Mouse (Mus musculus): ENCODE data around the gene Dscam.

Dscam gene

DNA sequence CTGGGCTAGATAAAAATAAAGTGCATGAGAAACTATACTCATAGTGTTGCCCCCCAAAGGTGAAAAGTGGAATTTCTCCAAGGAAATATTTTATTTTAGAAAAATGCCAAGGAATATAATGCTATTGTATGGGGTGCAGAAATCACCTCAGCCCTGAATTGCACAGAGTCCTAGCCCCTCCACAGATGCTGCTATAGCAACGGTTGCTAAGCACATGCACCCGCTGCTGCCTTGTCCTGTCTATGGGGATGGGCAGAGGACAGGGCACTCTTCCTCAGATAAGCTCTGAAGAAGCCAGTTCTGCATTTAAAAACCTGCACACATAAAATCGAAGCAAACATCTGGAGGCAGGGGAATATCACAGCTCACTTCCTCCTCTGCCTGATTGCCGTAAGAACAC lies 315.5 kb downstream of the Dscam start:
- WGBS, result 62% methylated on average over 4 of the region's 4 CpGs

DNA sequence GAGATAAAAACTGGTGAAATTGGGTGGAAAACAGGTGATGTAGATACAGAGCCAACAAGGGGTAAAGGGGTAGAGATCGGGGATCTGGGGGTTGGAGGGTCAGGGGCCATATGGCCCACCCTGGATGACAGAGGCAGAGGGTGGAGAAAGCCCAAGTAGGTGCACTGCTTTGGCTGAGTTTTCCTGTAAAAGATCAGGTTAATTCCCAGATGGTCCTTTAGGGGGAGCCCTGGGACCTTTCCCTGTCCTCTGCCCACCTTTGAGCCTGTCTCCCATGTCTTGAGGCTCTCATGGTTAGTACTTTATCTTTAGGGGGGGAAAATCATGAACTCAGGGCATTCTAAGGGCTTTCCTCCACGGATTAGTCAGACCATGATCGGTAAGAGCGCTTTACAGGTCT lies 318.2 kb downstream of the Dscam start:
- WGBS, result 34% methylated on average over 4 of the region's 4 CpGs

DNA sequence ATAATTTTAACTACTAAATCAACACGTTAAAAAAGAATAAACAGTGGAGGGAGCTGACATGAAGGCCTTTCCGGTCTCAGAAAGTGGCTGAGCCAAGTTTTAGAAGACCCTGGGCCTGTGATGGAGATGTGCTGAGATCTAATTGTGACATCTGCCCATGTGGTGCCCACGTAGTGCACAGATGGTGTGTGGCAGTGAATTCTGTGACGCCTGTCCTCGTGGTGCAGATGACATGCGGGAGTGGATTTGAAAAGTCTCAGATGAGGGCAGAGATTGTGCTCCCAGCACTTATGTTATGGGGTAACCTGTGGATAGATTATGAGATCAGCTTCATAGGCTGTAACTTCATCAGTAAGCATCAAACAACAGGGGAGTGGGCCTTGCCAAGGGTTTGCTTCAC lies 321.6 kb downstream of the Dscam start:
- 67% methylated on average over 6 of the region's 6 CpGs for WGBS

DNA sequence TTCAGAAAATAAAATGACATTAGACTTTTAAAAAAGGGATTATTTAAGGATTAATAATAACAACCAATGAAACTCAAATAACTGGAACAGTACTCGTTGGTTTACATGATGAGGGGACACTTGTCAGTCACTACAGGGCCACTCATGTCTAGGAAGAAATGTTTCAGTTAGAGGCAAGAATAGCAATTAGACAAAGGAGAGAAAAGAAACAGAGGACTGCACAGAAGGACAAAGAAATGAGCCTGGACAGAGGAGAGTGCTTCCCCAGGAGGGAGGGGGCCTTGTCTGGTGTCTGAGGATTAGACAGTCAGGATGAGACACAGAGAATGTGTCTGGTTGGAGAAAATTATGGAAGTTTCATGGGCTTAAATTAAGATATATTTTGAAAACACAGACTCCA lies 324.0 kb downstream of the Dscam start:
- WGBS, result 58% methylated on average over 1 of the region's 1 CpGs

DNA sequence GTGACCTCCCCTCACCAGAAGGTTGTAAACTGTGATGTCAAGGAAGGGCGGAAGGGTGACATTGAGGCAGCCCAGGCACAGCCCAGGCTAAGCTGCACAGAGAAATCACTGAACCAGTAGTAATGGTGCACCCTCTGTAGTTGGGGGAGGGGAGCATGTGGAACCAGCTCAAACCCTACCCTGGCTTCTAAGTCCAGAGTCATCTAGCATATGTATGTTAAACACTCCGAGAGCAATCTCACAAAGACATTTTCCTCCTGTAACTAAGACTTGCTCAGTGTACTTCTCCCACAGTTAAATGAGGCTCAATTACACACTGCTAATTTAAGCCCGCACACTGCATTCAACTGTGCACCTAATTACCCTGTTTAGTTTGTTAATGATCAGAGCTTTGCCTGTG lies 324.4 kb downstream of the Dscam start:
- 61% methylated on average over 3 of the region's 3 CpGs for WGBS

DNA sequence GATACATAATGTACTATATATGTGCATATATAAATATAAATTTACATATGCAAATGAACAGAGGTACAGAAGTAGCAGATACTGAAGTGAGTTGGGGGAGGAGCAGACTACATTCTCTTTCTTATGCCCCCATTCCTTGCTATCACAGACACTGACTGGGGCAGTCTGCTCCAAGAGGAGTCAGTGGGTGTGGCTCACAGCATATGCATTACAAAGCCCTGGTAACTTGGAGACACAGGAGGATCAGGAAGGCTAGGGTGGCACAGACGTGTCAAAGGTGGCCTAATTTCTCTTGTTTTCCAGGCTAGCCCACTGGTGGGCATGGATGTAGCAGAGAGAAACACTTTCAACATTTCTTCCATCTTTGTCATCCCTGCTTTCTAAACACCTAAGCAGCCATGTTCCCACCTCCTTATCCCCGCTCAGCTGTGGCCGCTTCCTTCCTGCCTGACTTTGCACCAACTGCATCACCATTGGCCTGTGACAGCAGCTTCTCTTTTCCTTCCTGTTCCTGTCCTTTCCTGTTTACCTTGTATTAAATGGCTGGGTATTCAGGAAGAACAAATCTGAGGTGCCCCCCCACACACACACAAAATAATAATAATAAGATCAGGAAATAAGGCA lies 325.0 kb downstream of the Dscam start:
- WGBS, result 77% methylated on average over 3 of the region's 3 CpGs

DNA sequence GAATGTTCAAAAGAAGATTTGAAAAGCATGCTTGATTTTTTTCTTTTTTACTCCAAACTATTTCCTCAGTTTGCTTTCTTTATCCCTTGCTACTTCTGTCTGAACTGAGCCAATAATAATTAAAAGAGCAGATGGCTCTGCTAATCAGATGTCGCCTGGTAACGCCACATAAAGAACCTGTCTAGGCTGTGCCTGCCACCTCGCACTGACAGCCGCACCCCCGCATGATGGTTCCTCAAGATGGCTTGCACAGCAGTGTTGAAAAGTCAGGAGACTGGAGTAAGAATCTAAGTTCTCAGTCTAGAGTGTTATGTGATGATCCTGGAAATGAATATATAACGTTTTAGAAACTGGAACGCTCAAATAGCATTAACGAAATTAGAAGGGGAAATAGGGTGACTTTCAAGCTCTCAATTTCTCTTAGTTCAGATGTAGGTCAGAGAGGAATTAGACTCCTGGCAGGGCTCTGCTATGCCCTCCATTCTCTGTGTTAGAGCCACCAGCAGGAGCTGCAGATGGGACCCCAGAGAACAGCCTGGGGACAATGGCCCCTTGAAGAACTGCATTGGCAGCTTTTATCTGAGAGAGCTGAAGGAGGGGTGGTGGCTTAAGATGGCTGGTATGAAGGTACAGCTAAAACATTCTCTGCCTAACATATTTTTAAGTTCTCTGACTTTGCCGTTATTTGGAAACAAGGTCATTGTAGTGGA lies 326.7 kb downstream of the Dscam start:
- 41% methylated on average over 9 of the region's 9 CpGs for WGBS

DNA sequence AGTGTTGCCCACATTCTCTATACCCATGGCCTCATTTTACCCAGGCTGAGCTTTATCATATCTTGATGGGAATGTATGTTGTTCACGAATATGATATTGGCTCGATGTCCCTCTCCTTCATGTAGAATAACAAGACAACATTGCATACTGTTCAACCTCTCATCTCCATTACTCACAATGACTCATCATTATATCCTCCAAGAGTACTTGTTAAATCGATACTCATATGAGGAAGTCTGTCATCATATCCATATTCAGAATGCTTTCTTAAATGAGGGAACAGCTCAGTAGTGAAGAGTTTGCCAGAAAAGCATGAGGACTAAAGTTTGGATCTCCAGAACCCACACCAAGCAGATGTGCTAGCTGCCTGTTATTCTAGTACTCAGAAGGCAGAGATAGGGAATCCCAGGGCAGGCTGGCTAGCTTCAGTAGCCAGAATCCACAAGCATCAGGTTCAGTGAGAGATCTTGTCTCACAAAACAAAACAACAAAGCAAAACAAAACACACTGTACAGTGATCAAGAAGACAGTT lies 327.7 kb downstream of the Dscam start:
- 60% methylated on average over 3 of the region's 3 CpGs for WGBS

DNA sequence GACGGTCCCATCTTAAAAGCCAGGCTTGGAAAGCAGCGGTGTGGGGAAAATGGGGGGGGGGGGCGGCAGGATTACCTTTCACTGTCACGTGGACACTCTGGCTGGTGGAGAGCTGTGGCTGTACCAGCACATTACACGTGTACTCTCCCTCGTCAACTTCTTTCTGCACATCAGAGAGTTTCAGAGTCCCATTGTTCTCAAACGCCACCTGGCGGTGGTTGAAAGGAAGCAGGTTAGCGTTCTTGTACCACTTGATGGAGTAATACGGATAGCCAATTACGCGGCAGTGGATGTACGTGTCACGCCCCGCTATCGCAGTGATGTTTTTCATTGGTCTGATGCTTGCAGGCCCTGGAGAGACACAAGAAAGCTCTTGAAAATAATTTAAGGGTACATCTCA lies 350.9 kb downstream of the Dscam start:
- 36% methylated on average over 16 of the region's 16 CpGs for WGBS

DNA sequence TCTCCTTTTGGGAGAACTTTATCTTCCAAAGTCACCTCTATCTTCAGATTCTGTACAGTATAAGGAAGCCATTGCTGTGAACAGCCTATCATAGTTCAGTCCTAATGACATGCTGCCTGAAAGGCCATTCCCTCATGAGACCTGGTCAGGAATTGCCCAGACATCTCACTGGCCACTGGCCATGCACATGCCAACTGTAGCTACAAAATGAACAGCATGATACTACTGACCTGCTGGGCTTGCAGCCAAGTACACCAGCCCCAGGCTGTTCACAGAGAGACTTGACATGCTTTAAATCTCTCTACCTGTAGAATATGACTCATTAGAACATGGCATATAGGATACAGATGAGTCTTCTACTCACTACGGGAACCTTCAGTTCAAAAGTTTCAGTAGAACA lies 364.3 kb downstream of the Dscam start:
- 90% methylated on average over 1 of the region's 1 CpGs for WGBS

DNA sequence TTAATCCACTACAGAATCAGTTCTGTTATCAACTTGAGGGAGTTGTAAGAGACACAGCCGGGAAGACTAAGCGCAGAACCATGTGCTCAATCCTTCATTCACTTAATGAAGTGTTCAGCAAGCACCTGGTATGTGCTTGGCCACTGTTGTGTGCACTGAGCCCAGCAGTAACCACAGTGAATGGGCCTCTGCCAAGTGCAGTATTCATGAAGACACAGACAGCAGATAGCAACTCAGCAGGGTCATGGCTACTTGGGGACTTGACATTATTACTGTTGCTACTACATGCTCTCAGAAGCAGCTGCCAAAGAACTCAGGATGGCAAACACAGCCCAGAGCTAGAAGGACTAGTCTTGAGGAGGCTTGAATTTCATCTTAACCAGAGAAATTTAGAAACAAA lies 367.9 kb downstream of the Dscam start:
- 70% methylated on average over 2 of the region's 2 CpGs for WGBS

DNA sequence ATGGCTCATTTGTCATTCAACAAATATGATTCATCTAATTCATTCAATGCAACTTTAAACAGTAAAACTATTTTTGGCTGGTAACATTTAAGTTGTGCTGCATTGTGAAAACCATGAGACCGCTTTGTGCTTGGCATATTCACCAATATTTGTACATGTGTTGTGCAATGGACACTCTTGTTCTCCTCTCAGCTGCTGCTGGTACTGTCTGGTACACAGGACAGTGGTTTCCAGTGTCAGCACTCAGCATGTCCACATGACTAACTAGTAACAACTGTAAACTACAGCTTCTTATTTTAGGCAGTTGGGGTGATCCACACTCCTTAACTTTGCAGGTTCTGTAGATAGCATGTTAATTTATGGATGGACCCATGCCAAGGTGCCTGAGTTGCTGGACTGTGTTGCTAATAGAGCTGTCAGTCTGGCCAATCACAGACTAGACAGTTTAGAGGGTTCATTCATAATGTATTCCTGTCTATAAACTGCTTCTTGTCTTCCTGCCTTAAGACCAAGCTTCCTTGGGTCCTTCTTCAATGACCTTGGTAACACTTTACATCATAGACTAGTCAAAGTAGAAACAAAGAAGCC lies 368.8 kb downstream of the Dscam start:
- 63% methylated on average over 1 of the region's 1 CpGs for WGBS

DNA sequence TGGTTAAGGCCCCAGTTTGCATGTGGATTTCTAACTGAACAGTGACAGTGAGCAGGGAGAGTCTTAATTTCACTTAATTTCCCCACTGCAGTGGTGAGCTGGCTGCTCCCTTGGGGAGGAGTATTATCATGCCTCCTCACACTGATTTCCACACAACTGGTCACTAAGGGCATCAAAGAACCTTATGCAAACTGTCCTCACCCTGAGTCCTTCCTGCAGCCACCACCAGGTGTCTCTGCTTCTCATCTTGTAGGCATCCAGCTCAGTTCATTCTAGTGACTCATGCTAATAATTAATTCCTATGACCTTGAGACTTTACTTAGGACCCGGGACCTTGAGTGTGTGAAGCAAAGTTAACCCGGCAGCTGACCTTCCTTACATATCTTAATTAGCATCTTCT lies 375.1 kb downstream of the Dscam start:
- WGBS, result 53% methylated on average over 2 of the region's 2 CpGs

DNA sequence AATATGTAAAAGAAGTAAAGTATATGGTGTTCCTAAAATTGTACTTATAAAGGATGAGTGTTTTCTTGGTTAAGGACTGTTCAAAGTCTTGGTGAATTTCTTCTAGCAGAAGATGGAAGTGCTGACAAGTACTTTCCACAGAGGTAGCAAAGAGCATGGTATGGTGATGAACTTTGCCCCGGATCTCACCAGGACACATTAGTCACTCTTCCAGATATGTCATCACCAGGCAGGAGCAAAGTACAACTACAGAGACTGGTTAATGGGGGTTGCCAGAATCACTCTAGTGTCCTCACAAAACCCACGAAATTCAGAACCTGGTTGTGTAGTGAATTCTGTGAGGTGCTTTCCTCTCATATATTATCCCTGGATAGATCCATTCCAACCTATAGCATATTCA lies 379.2 kb downstream of the Dscam start:
- WGBS, result 85% methylated on average over 2 of the region's 2 CpGs

DNA sequence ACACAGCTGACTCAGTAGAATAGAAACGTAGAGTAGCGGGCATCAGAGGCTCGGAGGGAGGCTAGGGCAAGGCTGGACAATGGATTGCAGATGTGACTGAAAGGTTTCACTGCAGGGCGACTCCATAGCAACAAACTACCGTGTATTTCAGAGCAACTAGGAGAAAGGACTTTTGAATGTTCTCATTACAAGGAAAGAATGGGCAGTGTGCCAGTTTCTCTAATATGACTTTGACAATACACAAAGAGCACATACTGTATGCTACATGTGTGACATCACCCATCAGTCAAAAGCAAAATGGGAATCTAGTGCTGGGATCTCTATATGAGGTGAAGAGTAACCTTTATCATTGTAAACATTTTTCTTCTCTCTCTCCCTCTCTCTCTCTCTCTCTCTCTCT lies 382.3 kb downstream of the Dscam start:
- WGBS, result 49% methylated on average over 5 of the region's 5 CpGs

DNA sequence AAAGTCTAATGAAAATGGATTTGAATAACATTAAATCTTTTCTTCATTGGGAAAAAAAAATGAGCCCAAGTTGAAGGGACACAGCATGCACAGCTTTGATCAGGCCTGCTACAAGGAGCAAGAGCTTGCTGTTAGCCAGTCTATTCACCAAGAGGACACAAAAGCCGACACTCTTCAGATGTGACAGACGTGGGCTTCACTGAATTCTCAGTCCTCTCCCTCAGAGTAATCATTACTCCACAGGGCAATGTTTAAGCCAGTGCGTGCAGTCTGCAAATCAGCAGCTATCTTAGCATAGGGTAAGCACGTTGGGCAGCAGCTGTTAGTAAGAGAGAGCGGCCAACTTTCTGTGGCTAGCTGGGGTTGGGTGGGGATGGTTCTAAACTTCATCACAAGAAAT lies 391.5 kb downstream of the Dscam start:
- WGBS, result 61% methylated on average over 5 of the region's 5 CpGs

DNA sequence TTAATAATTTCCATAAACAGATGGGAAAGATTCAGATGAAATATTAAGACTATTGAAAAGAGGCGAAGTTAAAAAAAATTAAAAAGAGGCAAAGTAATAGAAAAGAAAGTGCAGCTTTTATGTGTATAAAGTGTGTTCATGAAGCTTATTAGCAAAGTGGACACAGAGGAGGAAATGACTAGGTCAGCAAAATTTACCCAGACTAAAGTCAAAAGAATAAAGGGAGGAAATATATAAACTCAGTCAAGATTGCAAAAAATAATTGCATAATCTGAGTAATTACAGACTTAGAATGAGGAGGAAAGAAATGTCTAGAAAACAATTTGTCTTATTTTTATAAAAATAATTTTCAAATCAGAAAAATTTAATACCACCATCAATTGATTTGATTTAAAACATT lies 396.3 kb downstream of the Dscam start:
- 90% methylated on average over 1 of the region's 1 CpGs for WGBS

DNA sequence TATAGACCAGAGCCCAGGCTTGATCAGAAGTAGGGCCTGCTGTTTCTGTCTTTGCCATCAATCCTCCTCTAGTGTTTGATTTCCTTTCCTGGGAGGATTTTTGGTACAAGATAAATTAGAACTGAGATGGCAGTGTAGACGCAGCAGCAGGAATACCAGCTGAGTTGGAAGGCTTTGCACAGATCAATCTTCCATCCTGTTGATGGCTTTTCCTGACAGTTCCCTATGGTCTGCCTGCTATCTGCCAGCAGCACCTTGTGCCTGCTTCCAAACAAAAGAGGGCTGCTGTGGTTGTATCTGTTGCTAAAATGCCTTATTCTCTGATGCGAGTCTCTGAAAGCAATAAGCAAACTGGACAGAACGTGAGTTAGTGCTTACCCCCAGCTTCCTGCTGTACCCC lies 402.6 kb downstream of the Dscam start:
- WGBS, result 70% methylated on average over 3 of the region's 3 CpGs

DNA sequence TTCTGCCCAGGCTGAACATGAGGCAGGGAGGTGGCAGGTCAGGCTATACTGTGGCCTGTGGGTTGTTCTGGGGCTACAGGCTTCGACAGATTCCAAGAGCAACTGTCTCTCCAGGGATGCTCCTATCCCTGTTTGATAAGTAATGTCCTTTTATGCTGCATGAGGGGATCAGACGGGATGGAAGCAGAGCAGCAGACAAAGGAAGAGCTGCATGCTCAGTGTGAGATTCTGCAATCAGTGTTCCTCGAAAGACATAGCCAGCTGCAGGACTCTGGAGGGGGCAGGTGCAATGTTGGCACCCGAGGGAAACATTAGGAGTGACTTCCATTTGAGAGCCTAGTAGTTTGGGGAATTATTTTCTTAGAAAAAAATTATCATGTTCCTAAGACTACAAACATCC lies 403.0 kb downstream of the Dscam start:
- 57% methylated on average over 4 of the region's 4 CpGs for WGBS

DNA sequence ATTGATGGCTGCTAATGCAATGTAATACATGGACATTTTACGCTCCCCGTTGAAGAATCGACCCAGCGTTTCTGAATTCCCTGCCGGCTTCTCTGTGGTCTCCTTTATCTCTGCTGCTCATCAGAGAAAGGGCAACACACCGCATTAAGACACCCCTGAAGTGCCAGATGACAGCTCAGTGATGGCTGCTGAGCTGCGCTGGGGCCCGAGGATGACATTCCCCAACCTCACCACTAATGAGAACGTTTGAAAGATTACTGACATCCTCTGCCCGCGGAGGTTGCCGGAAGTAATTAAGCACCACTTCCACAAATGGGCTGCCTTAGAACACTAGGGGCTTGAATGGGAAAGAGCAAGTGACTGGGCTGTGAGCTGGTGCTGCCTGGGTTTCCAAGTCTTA lies 409.3 kb downstream of the Dscam start:
- 68% methylated on average over 12 of the region's 12 CpGs for WGBS

DNA sequence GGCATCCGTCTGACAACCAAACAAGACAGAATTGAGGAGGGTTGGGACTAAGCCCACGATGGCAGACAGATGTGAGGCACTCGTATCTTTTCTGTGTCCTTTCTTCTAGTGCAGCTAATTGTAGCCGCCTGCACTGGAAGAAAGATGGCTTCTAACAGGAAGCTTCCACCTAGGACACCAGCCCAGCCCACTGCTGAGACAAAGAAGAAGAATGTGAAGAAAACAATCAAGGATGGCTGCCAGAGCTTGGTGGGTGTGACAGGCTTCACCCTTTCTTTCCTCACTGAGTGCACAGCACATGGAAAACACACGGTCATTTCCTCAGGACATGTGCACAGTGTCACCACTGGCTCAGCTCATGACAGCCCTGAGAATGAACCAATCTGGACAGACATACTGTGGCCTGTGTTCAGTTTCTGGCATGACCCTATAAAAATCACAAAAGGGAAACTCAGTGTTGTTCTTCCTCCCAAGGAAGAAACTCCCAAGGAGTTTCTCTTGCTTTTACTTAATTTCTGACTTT lies 411.4 kb downstream of the Dscam start:
- WGBS, result 70% methylated on average over 5 of the region's 5 CpGs

DNA sequence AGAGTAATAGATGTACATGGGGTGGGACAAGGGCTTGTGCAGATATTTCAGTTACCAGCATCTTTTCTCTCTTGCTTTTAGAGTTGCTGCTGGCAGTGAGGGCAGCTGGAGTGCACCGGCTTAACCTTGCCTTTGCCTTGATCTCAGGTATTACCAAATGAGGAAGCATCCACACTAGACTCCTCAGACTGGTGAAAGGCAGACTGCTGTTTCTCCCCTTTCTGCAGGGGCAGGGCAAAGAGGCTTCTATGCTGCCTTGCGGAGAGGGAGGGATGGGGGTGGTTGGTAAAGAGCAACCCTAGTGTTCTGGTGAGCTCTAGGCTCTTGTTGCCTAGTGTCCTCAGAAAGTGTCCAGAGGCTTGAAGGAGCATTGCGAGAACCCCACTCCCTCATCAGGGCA lies 412.2 kb downstream of the Dscam start:
- 63% methylated on average over 3 of the region's 3 CpGs for WGBS

Data from cerebral cortex, adult 2 months (tissue).